Mouse (Mus musculus) neural tube, embryonic 10.5 days (tissue): ENCODE results near the gene Kcnk13.

Experiments
- DNase-seq: peaks from one replicate; pipeline ENCODE4 v3.0.0-alpha.2; 2017; ENCODE audit warnings: low spot score; ENCODE audit errors: extremely low spot score

Gene Kcnk13

GRCm38 (mm10) chr12:99964301-99965202 is at the start of gene Kcnk13:
Kcnk13 (plus strand) TSS chr12:99964499.
- DNase-seq = peak; percentile 80

- DNase-seq = no peak
These were observed 46.4 kb upstream of the Kcnk13 start for GRCm38 (mm10) chr12:99917800-99918427.

GRCm38 (mm10) chr12:99919636-99920035 is 44.7 kb upstream of the Kcnk13 start:
- no peak for DNase-seq

GRCm38 (mm10) chr12:99921045-99921444 is 43.3 kb upstream of the Kcnk13 start:
- no peak for DNase-seq

GRCm38 (mm10) chr12:99923131-99923606 is 41.1 kb upstream of the Kcnk13 start:
- DNase-seq = no peak

GRCm38 (mm10) chr12:99923703-99924102 is 40.6 kb upstream of the Kcnk13 start:
- no peak for DNase-seq

GRCm38 (mm10) chr12:99928311-99928710 is 36.0 kb upstream of the Kcnk13 start:
- DNase-seq = no peak

GRCm38 (mm10) chr12:99929160-99929559 is 35.1 kb upstream of the Kcnk13 start:
- DNase-seq = no peak

- no peak for DNase-seq
These were observed 32.1 kb upstream of the Kcnk13 start for GRCm38 (mm10) chr12:99932245-99932644.

- no peak for DNase-seq
These were observed 30.7 kb upstream of the Kcnk13 start for GRCm38 (mm10) chr12:99933630-99934029.

GRCm38 (mm10) chr12:99935403-99935802 is 28.9 kb upstream of the Kcnk13 start:
- DNase-seq = no peak

GRCm38 (mm10) chr12:99938476-99938875 is 25.8 kb upstream of the Kcnk13 start:
- DNase-seq = no peak

GRCm38 (mm10) chr12:99939179-99939578 is 25.1 kb upstream of the Kcnk13 start:
- DNase-seq = no peak

GRCm38 (mm10) chr12:99940704-99941103 is 23.6 kb upstream of the Kcnk13 start:
- DNase-seq = no peak

- no peak for DNase-seq
These were observed 21.9 kb upstream of the Kcnk13 start for GRCm38 (mm10) chr12:99942441-99942840.

- DNase-seq = peak; percentile 35
These were observed 11.4 kb upstream of the Kcnk13 start for GRCm38 (mm10) chr12:99952928-99953327.

GRCm38 (mm10) chr12:99956411-99956810 is 7.9 kb upstream of the Kcnk13 start:
- DNase-seq = no peak

- DNase-seq = no peak
These were observed 5.9 kb upstream of the Kcnk13 start for GRCm38 (mm10) chr12:99958068-99959060.

GRCm38 (mm10) chr12:99959291-99959690 is 5.0 kb upstream of the Kcnk13 start:
- DNase-seq = no peak

- no peak for DNase-seq
These were observed 4.4 kb upstream of the Kcnk13 start for GRCm38 (mm10) chr12:99959930-99960329.

GRCm38 (mm10) chr12:99960675-99961074 is 3.6 kb upstream of the Kcnk13 start:
- DNase-seq = no peak
